Mouse (Mus musculus) erythroblast, embryonic 14.5 days (primary cell): ENCODE measurements around the gene 1700088E04Rik. TPM values are rescaled to one million over a fixed set of nuclear protein-coding genes. Genes with fewer than 3 reads are reported as not detected.

ENCODE experiments used
- H3K27me3 ChIP-seq: 2 replicates; pipeline ENCODE4 v1.6.1; 2012; ENCODE audit warnings: inconsistent platforms; ENCODE audit not compliant: control insufficient read depth
- H3K36me3 ChIP-seq: 2 replicates; pipeline ENCODE4 v1.6.1; 2012; ENCODE audit warnings: mild to moderate bottlenecking, inconsistent platforms; ENCODE audit not compliant: control insufficient read depth
- H3K4me1 ChIP-seq: 2 replicates; pipeline ENCODE4 v1.6.1; 2012; ENCODE audit warnings: inconsistent platforms; ENCODE audit not compliant: control insufficient read depth
- H3K4me3 ChIP-seq: replicated peaks from 2 replicates; pipeline ENCODE3; 2012; ENCODE audit warnings: moderate library complexity, mild to moderate bottlenecking, inconsistent platforms
- H3K9me3 ChIP-seq: 2 replicates; pipeline ENCODE4 v1.6.1; 2012; ENCODE audit warnings: low read length, inconsistent platforms, mixed read lengths; ENCODE audit not compliant: control insufficient read depth
- GATA1 ChIP-seq: IDR thresholded peaks from 2 replicates; pipeline ENCODE4 v1.6.1; 2012; ENCODE audit warnings: low read length, inconsistent platforms, mixed read lengths
- TAL1 ChIP-seq: IDR thresholded peaks from 3 replicates; pipeline ENCODE4 v1.6.1; 2012; ENCODE audit warnings: low read length, inconsistent platforms, mixed read lengths
- polyA plus RNA-seq: library from polyadenylated mRNA; stranded (reverse); fragments of >175 nt; gene quantifications from 2 replicates; pipeline ENCODE4 v1.2.3, GENCODE M21; 2012

1700088E04Rik gene
- polyA plus RNA-seq, 1 experiment, result not detected

GRCm38 (mm10) chr15:79135332-79135731 is 5.7 kb downstream of the 1700088E04Rik start:
- Histone ChIP-seq H3K36me3 (peaks cover 3% of the 10 kb centered on the region; the same call in 1 of the 2 replicates), H3K27me3 (peaks cover 8% of the 10 kb centered on the region), H3K4me3 (no peak overlapping the region), H3K9me3 (no peaks in the 10 kb centered on the region; the same call in 1 of the 2 replicates), H3K4me1 (peaks cover 4% of the 10 kb centered on the region)
- TF ChIP-seq TAL1 (no peak), GATA1 (no peak)

- H3K9me3 ChIP-seq, result no peaks in the 10 kb centered on the region; the same call in 1 of the 2 replicates
- peaks cover 3% of the 10 kb centered on the region; the same call in 1 of the 2 replicates for H3K36me3 ChIP-seq
- H3K4me1 ChIP-seq, result no peaks in the 10 kb centered on the region
- no peak overlapping the region for H3K4me3 ChIP-seq
- TF ChIP-seq TAL1, result no peak
- TF ChIP-seq GATA1, result no peak
- H3K27me3 ChIP-seq, result peaks cover 2% of the 10 kb centered on the region
Observed at GRCm38 (mm10) chr15:79134496-79135270, 6.4 kb downstream of the 1700088E04Rik start.

- no peaks in the 10 kb centered on the region; the same call in 1 of the 2 replicates for H3K27me3 ChIP-seq
- peaks cover 2% of the 10 kb centered on the region for H3K9me3 ChIP-seq
- no peak overlapping the region for H3K4me3 ChIP-seq
- TF ChIP-seq GATA1 (no peak), TAL1 (no peak)
- H3K4me1 ChIP-seq, result no peaks in the 10 kb centered on the region
- peaks cover 6% of the 10 kb centered on the region for H3K36me3 ChIP-seq
Observed at GRCm38 (mm10) chr15:79133191-79133661, 7.8 kb downstream of the 1700088E04Rik start.

GRCm38 (mm10) chr15:79131442-79131841 is 9.6 kb downstream of the 1700088E04Rik start:
- Histone ChIP-seq H3K9me3 (peaks cover 6% of the 10 kb centered on the region), H3K4me3 (no peak overlapping the region), H3K36me3 (peaks cover 16% of the 10 kb centered on the region), H3K27me3 (no peaks in the 10 kb centered on the region), H3K4me1 (no peaks in the 10 kb centered on the region)
- TF ChIP-seq TAL1 (no peak), GATA1 (no peak)

- Histone ChIP-seq H3K4me1 (peaks cover 3% of the 10 kb centered on the region), H3K9me3 (peaks cover 6% of the 10 kb centered on the region), H3K36me3 (peaks cover 16% of the 10 kb centered on the region), H3K27me3 (no peaks in the 10 kb centered on the region), H3K4me3 (no peak overlapping the region)
- TF ChIP-seq TAL1 (no peak), GATA1 (no peak)
Observed at GRCm38 (mm10) chr15:79130782-79131181, 10.3 kb downstream of the 1700088E04Rik start.

GRCm38 (mm10) chr15:79129311-79129710 is 11.7 kb downstream of the 1700088E04Rik start:
- peaks cover 3% of the 10 kb centered on the region for H3K4me1 ChIP-seq
- TF ChIP-seq TAL1, result no peak
- TF ChIP-seq GATA1, result no peak
- H3K36me3 ChIP-seq, result peaks cover 18% of the 10 kb centered on the region
- peaks cover 6% of the 10 kb centered on the region for H3K9me3 ChIP-seq
- H3K4me3 ChIP-seq, result no peak overlapping the region
- H3K27me3 ChIP-seq, result no peaks in the 10 kb centered on the region

- H3K4me1 ChIP-seq, result peaks cover 3% of the 10 kb centered on the region
- TF ChIP-seq GATA1, result no peak
- no peak for TF ChIP-seq TAL1
- H3K9me3 ChIP-seq, result peaks cover 6% of the 10 kb centered on the region
- peaks cover 20% of the 10 kb centered on the region for H3K36me3 ChIP-seq
- no peak overlapping the region for H3K4me3 ChIP-seq
- H3K27me3 ChIP-seq, result no peaks in the 10 kb centered on the region
Observed at GRCm38 (mm10) chr15:79128208-79128607, 12.8 kb downstream of the 1700088E04Rik start.

- peaks cover 3% of the 10 kb centered on the region for H3K4me1 ChIP-seq
- TF ChIP-seq GATA1 (no peak), TAL1 (no peak)
- peaks cover 21% of the 10 kb centered on the region for H3K36me3 ChIP-seq
- H3K4me3 ChIP-seq, result no peak overlapping the region
- H3K9me3 ChIP-seq, result peaks cover 6% of the 10 kb centered on the region
- H3K27me3 ChIP-seq, result no peaks in the 10 kb centered on the region
Observed at GRCm38 (mm10) chr15:79127101-79127500, 14.0 kb downstream of the 1700088E04Rik start.

GRCm38 (mm10) chr15:79126217-79126932 is 14.7 kb downstream of the 1700088E04Rik start:
- H3K9me3 ChIP-seq, result peaks cover 6% of the 10 kb centered on the region
- H3K36me3 ChIP-seq, result peaks cover 21% of the 10 kb centered on the region
- TF ChIP-seq GATA1, result no peak
- no peak for TF ChIP-seq TAL1
- H3K4me3 ChIP-seq, result no peak overlapping the region
- no peaks in the 10 kb centered on the region for H3K27me3 ChIP-seq
- peaks cover 3% of the 10 kb centered on the region for H3K4me1 ChIP-seq
